Mouse (Mus musculus): ENCODE measurements around the gene Noc2l.

Gene Noc2l

GRCm38 (mm10) chr4:156235808-156236533, at the start of gene Noc2l:
TSS of gene Noc2l (plus strand) at chr4:156236010.
- DNase-seq = peak; percentile 88

GRCm38 (mm10) chr4:156188162-156188810, 47.5 kb upstream of the Noc2l start:
- DNase-seq = no peak

- peak; percentile 67 for DNase-seq
Measured at GRCm38 (mm10) chr4:156188811-156189323, 46.9 kb upstream of the Noc2l start.

- peak; percentile 61 for DNase-seq
Measured at GRCm38 (mm10) chr4:156192421-156193199, 43.2 kb upstream of the Noc2l start.

- no peak for DNase-seq
Measured at GRCm38 (mm10) chr4:156193200-156193590, 42.6 kb upstream of the Noc2l start.

- DNase-seq = no peak
Measured at GRCm38 (mm10) chr4:156193906-156194305, 41.9 kb upstream of the Noc2l start.

GRCm38 (mm10) chr4:156194346-156194745, 41.5 kb upstream of the Noc2l start:
- DNase-seq = no peak

GRCm38 (mm10) chr4:156195927-156196870, 39.6 kb upstream of the Noc2l start:
- peak; percentile 77 for DNase-seq

GRCm38 (mm10) chr4:156197131-156197828, 38.5 kb upstream of the Noc2l start, which contains the start of gene Agrn:
TSS of gene Agrn (minus strand) at chr4:156197488.
- peak; percentile 73 for DNase-seq

GRCm38 (mm10) chr4:156197829-156198205, 38.0 kb upstream of the Noc2l start:
- DNase-seq = peak; percentile 79

- DNase-seq = no peak
Measured at GRCm38 (mm10) chr4:156200623-156201475, 35.0 kb upstream of the Noc2l start, which contains the start of gene Isg15. TSS of gene Isg15 (minus strand) at chr4:156200818.

- no peak for DNase-seq
Measured at GRCm38 (mm10) chr4:156202462-156202893, 33.3 kb upstream of the Noc2l start.

GRCm38 (mm10) chr4:156203001-156203412, 32.8 kb upstream of the Noc2l start, which contains the start of gene AW011738:
TSS of gene AW011738 (plus strand) at chr4:156203304.
- peak; percentile 61 for DNase-seq

GRCm38 (mm10) chr4:156203413-156204131, 32.2 kb upstream of the Noc2l start:
- DNase-seq = no peak

GRCm38 (mm10) chr4:156208872-156209271, 26.9 kb upstream of the Noc2l start:
- DNase-seq = no peak

GRCm38 (mm10) chr4:156209963-156210635, 25.7 kb upstream of the Noc2l start:
- DNase-seq = no peak

GRCm38 (mm10) chr4:156213134-156213533, 22.7 kb upstream of the Noc2l start:
- DNase-seq = no peak

- DNase-seq = no peak
Measured at GRCm38 (mm10) chr4:156215649-156216048, 20.2 kb upstream of the Noc2l start, which contains the start of gene Perm1. TSS of gene Perm1 (plus strand) at chr4:156215868.

- no peak for DNase-seq
Measured at GRCm38 (mm10) chr4:156216196-156216595, 19.6 kb upstream of the Noc2l start.
